Mouse (Mus musculus) right cerebral cortex, postnatal 10 days (tissue): Measurements from ENCODE around the gene Hils1.

Source experiments
- DNase-seq, 2 experiments: peaks; one replicate each; pipeline ENCODE4 v3.0.0; 2021; ENCODE audit warnings: low spot score in 2 of 2

Hils1 gene

DNA sequence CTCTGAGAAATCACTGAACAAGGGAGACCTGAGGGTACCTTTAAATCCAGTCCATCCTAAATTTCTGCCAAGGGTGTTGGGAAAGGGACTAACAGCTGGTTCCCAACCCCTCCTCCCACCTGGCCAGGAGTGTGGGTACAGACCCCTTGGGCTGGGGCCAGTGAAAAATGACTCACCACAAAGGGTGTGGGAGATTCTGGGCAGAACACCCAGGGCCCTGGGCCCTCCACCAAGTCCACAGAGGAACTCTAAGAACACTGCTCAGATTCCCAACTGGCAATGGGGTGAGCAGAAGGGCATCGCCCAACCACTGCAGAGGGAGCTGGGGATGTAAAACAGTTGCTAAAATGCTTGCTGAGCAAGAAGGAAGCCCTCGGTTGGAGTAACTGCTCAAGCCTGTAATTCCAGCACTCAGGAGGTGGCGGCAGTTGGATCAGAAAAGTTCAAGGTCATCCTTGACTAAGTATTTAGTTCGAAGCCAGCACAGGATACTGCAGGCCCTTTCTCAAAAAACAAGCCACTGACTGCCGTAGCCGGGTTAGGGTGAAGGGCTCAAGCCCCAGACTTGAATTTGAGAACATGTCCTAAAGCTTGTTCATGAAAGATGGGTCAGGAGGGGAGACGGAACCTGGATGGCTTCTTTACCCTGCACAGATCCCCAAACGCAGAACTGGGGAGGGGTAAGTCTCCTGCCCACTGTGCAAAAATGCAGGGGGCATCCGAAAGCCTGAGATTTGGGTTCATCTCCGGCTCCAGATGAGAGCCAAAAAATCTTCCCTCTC, 21.6 kb downstream of the Hils1 start:
- DNase-seq, result peak; percentile 72 to 75

- DNase-seq, result peak; percentile 87 to 92
Observed at GRCm38 (mm10) chr11:94989562-94990017, 22.2 kb downstream of the Hils1 start.

DNA sequence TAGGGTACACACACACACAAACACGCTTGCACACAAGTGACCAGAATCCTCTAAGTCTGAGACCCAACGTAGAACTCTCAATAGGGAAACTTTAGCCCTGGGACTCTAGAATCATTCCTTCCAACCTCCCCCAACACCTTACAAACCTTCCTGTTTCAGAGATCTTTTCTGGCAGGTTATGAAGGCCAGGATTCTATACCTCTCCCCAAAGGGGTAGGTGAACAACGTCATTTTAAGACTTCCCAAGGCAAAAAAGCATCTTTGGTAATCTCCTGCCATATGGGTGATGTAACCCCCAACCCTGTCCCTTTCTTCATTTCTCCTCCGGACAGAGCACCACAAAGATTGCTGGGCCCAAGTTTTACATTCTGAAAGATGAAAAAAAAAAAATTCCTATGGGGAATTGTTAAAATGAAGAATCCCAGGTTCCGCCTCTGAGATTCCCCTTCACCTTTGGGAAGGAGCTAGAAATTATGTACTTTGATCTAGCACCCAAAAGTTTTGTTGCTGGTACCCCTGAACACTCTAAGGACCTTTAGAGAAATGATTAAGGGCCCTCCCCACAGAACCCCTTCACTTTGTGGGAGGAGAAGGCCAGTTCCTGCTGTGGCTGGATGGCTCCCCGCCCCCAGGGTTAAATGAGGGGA, 22.8 kb downstream of the Hils1 start:
- no peak for DNase-seq

- DNase-seq, result peak; percentile 94 to 95
Observed at GRCm38 (mm10) chr11:94990749-94991577, 23.6 kb downstream of the Hils1 start, which contains the start of gene Ppp1r9b. Gene Ppp1r9b (plus strand): TSS chr11:94991035.

DNA sequence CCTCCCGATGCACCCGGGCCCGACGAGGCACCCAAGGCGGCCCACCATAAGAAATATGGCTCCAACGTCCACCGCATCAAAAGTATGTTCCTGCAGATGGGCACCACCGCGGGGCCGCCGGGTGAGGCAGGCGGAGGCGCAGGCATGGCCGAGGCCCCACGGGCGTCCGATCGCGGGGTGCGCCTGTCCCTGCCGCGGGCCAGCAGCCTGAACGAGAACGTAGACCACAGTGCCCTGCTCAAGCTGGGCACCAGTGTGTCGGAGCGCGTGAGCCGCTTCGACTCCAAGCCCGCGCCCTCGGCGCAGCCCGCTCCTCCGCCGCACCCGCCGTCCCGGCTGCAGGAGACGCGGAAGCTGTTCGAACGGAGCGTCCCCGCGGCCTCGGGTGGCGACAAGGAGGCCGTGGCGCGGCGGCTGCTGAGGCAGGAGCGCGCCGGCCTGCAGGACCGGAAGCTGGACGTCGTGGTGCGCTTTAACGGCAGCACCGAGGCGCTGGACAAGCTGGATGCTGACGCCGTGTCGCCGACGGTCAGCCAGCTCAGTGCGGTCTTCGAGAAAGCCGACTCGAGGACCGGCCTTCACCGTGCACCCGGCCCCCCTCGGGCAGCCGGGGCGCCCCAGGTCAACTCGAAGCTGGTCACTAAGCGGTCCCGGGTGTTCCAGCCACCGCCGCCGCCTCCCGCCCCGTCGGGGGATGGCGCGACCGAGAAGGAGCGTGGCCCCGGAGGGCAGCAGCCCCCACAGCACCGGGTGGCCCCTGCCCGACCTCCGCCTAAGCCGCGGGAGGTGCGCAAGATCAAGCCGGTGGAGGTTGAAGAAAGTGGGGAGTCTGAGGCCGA, 24.5 kb downstream of the Hils1 start:
- peak; percentile 44 to 62 for DNase-seq

- DNase-seq, result no peak
Observed at GRCm38 (mm10) chr11:94992480-94992753, 25.0 kb downstream of the Hils1 start.

DNA sequence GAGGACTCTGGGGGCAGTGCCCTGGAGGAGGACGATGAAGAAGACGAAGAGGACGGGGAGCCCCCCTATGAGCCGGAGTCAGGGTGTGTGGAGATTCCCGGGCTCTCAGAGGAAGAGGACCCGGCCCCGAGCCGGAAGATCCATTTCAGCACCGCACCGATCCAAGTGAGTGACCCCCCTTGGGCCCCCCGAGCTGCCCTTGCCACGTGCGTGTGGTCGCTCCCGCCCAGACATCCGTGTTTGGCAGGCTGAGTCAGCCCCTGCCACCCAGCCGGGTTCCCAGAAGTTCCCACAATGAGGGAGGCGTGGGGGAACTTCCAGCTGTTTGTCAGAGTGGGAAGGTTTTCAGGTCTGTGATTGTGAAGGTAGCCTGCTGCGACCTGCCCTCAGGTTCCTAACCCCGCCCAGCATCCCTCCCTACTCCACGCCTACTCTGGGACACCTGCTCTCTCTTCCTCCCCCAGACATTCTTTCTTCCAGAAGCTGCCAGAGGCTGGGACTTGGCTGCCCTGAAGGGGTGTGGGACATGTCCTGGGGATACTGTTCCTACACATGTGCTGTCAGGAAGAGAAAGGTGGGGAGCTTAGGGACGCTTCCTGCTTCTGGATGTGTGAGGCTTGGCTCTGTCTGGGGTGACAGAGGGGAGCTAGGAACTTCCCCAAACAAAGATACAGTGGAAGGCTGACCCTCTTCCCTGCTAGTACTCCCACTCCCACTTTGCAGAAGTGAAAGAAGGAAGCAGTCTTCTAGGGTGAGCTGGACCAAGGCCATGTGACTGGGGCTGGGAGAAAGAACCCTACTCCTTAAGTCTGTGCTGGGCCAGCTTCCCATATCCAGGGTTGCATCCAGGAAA, 25.6 kb downstream of the Hils1 start:
- peak; percentile 67 to 69 for DNase-seq

GRCm38 (mm10) chr11:94994208-94994814, 26.9 kb downstream of the Hils1 start:
- DNase-seq, result no peak

GRCm38 (mm10) chr11:94994947-94995772, 27.8 kb downstream of the Hils1 start:
- no peak for DNase-seq

- peak in 1 of 2 experiments; percentile 20 for DNase-seq
Observed at GRCm38 (mm10) chr11:94996101-94996500, 28.7 kb downstream of the Hils1 start.

DNA sequence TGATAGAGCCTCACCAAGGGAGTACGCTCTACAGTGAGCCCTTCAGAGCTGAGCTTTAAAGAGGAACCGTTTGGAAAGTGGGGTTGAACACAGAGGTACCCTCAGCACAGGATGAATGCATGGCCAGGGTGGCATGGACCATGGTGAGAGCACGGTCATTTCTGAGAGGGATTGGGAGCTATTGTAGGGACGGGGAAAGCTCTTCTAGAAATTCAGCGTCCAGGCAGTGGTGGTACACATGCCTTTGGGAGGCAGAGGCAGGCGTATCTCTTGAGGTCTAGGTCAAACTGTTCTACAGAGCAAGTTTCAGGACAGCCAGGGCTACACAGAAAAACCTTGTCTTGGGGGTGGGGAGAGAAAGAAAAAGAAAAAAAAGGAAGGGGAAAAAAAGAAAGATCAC, 29.6 kb downstream of the Hils1 start:
- DNase-seq, result no peak

DNA sequence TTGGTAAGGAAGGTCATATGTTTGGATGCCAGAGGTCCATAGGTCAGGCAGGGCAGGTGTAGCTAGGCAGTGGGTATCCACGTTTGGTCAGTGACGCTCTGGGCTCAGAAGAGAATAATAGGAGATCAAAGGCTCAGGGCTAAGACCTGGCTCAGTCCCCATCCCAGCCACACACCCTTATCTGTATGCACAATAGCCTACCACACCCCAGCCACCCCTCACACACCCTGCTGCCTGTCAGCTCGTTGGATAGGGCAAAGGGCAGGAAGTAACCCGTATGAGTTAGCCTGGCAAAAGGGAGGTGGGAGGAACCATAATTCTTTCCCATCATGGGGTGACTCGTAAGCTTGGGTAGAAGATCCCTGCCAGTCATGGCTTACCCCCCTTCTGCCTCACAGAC, 30.2 kb downstream of the Hils1 start:
- peak in 1 of 2 experiments; percentile 30 for DNase-seq

- DNase-seq, result peak; percentile 79 to 83
Observed at GRCm38 (mm10) chr11:94998041-94998531, 30.7 kb downstream of the Hils1 start.

- DNase-seq, result no peak
Observed at GRCm38 (mm10) chr11:95000128-95000527, 32.7 kb downstream of the Hils1 start.

DNA sequence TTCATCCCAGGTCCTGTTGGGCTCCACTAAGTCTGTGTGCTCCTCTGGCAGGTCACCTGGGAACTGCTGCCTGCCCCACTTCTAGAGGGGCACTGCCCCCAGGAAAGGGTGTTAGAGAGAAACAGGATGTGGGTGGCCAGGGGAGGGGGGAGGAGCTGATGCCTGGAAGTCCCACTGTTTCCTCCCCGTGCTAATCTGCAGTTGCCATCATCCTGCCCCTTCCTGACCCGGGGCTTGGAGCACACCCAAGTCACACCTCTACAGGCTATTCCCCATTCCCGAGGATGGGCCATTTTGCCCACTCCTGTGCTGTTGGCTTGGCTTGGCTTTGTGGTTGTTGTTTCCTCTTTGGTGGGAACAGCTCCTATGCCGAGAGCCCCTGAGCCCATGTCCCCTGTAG, 33.2 kb downstream of the Hils1 start:
- DNase-seq, result peak in 1 of 2 experiments; percentile 45

DNA sequence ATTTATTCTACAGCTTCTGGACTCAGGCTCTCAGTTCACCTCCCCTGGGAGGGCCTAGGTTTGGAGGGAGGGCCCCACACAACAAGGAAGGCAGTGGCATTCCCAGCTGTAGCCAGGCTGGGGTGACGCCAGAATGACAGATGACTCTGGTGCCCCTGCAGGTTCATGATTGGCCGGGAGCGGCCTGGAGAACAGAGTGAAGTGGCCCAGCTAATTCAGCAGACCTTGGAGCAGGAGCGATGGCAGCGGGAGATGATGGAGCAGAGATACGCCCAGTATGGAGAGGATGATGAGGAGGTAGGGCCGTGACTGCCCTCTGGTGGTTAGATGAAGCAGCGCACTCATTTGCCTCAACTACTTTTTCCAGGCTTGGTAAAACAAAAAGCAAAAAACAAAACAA, 33.7 kb downstream of the Hils1 start:
- peak; percentile 79 to 80 for DNase-seq

DNA sequence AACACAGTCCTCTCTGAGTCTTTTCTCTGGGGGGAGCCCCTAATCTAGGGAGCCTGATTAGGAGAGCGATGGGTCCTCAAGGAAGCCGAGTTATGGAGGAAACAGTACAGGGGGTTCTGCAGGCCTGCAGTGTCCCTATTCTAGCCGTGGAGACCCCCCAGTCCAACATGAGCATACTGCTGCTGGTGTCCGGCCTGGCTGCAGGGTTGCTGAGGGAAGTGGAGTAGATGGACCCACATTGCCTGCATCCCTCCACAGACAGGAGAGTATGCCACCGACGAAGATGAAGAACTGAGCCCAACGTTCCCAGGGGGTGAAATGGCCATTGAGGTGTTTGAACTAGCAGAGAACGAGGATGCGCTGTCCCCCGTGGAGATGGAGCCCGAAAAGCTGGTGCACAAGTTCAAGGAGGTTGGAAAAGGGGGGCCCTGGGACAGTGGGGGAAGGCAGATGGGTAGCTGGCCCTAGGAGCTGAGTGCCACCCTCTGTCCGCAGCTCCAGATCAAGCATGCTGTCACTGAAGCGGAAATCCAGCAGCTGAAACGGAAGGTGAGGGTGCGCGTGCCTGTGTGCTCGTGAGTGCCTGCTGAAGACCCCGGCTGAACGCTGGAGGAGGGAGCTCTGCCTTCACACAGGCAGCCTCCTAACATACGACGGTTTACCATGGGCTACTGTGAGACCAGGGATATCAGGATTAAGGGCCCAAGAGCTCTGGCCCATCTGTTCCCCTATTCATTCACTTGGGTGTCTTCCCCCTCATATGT, 34.4 kb downstream of the Hils1 start:
- DNase-seq, result no peak

- no peak for DNase-seq
Observed at GRCm38 (mm10) chr11:95002705-95003104, 35.3 kb downstream of the Hils1 start.
